Mouse (Mus musculus): ENCODE results near the gene Rbm3. TPM values are rescaled to one million over a fixed set of nuclear protein-coding genes. Genes with fewer than 3 reads are reported as not detected.
A peak's percentile ranks its signal among the peaks of the same experiment; 100 is the strongest.

Rbm3 gene
- total and polyA plus RNA-seq, 3 experiments: 750 to 1,021 TPM; not detected in 1

- Histone ChIP-seq H3K79me2 (ENCODE audit: control insufficient read depth, insufficient read depth, low read length, poor library complexity) (peaks cover 25% of the 10 kb centered on the region), H3K4me3 (ENCODE audit: control insufficient read depth in 1 of 2, insufficient read depth in 1 of 2, low read depth in 2 of 2, low read length in 2 of 2) (peak overlapping the region; percentile 27 to 29; a peak in 3 of 4 replicates), H3K27ac (ENCODE audit: control insufficient read depth, low read depth, low read length) (peak overlapping the region; percentile 99), H3K4me1 (ENCODE audit: control insufficient read depth in 1 of 2, insufficient read depth in 2 of 2, low read length in 2 of 2) (peaks cover 0 to 7% of the 10 kb centered on the region in 2 experiments; a peak in 2 of 4 replicates), H3K27me3 (ENCODE audit: control insufficient read depth in 1 of 2, insufficient read depth in 2 of 2, low read length in 2 of 2) (no peaks in the 10 kb centered on the region), H3K9me3 (replicated peaks; ENCODE audit: insufficient read depth, low read length) (no peaks in the 10 kb centered on the region), H3K36me3 (ENCODE audit: control insufficient read depth in 1 of 2, insufficient read depth in 2 of 2, low read length in 2 of 2) (peaks cover 26 to 46% of the 10 kb centered on the region in 2 experiments), H3K9ac (ENCODE audit: control insufficient read depth, low read depth, low read length, poor library complexity, severe bottlenecking) (peak overlapping the region; percentile 96)
- no peak for TF ChIP-seq MAFK (IDR thresholded peaks at IDR 0.05; ENCODE audit: borderline replicate concordance, low read depth, low read length)
- TF ChIP-seq CHD2 (IDR thresholded peaks at IDR 0.05; ENCODE audit: low read length): no peak
- TF ChIP-seq POLR2A (IDR thresholded peaks at IDR 0.05; ENCODE audit: control insufficient read depth in 1 of 2, insufficient read depth in 1 of 2, low read depth in 1 of 2, low read length in 2 of 2, poor library complexity in 1 of 2): peak in 1 of 2 experiments; percentile 31; a peak in 1 of 4 replicates
- peak; percentile 37 for TF ChIP-seq TAL1 (IDR thresholded peaks at IDR 0.05; ENCODE audit: low read length)
- TF ChIP-seq TBP (IDR thresholded peaks at IDR 0.05; ENCODE audit: low read depth, low read length): 0 out of 2 replicates have a peak, but pooled peaks have one; percentile 12
- TF ChIP-seq HCFC1 (IDR thresholded peaks at IDR 0.05; ENCODE audit: low read depth, low read length): no peak
- TF ChIP-seq POLR2AphosphoS5 (IDR thresholded peaks at IDR 0.05; ENCODE audit: borderline replicate concordance, low read depth, low read length): no peak
- peak; percentile 83 for DNase-seq (ENCODE audit: low read depth, low spot score)
These were observed 2.7 kb downstream of the Rbm3 start for GRCm38 (mm10) chrX:8142948-8143347.

DNA sequence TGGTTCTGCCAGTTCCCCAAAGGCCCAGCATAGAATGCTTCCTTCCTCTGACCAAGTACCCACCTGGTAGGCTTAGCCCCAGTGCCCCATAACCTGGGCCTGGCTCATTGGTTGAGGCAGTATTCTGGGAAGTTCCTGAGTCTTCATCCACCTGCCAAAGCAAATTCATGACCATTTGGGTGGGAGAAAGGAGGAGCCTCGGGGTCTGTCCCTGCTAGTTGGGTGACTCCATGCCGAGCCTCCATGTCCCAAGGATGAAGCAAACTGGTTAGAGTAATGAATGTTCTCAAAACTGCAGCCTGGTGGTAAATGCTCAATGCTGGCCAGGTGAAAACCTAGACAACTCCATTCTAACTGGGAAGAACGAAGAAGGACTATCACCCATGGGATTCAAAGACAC is 4.6 kb downstream of the Rbm3 start:
- Histone ChIP-seq H3K27me3 (ENCODE audit: control insufficient read depth in 1 of 2, insufficient read depth in 2 of 2, low read length in 2 of 2) (no peaks in the 10 kb centered on the region), H3K79me2 (ENCODE audit: control insufficient read depth, insufficient read depth, low read length, poor library complexity) (peaks cover 25% of the 10 kb centered on the region), H3K9me3 (replicated peaks; ENCODE audit: insufficient read depth, low read length) (no peaks in the 10 kb centered on the region), H3K36me3 (ENCODE audit: control insufficient read depth in 1 of 2, insufficient read depth in 2 of 2, low read length in 2 of 2) (peaks cover 26 to 41% of the 10 kb centered on the region in 2 experiments), H3K4me3 (ENCODE audit: control insufficient read depth in 1 of 2, insufficient read depth in 1 of 2, low read depth in 2 of 2, low read length in 2 of 2) (no peak overlapping the region), H3K9ac (ENCODE audit: control insufficient read depth, low read depth, low read length, poor library complexity, severe bottlenecking) (peak overlapping the region; percentile 0; the same call in 1 of the 2 replicates), H3K4me1 (ENCODE audit: control insufficient read depth in 1 of 2, insufficient read depth in 2 of 2, low read length in 2 of 2) (no peaks in the 10 kb centered on the region), H3K27ac (ENCODE audit: control insufficient read depth, low read depth, low read length) (peak overlapping the region; percentile 13; the same call in 1 of the 2 replicates)
- TF ChIP-seq GABPA (IDR thresholded peaks at IDR 0.05; ENCODE audit: low read depth, low read length) (no peak), NELFE (IDR thresholded peaks at IDR 0.05; ENCODE audit: low read depth, low read length) (no peak), UBTF (IDR thresholded peaks at IDR 0.05; ENCODE audit: borderline replicate concordance, insufficient read depth, low read depth, low read length) (no peak), POLR2A (IDR thresholded peaks at IDR 0.05; ENCODE audit: control insufficient read depth in 1 of 2, insufficient read depth in 1 of 2, low read depth in 1 of 2, low read length in 2 of 2, poor library complexity in 1 of 2) (peak; percentile 29 to 55; a peak in 1 of 4 replicates), MYB (IDR thresholded peaks at IDR 0.05; ENCODE audit: low read depth, low read length) (no peak), KAT2A (conservative IDR thresholded peaks at IDR 0.05; ENCODE audit: low read depth, low read length) (no peak)
- peak; percentile 41 for DNase-seq (ENCODE audit: low read depth, low spot score)

GRCm38 (mm10) chrX:8140446-8140845 is 5.2 kb downstream of the Rbm3 start:
- no peaks in the 10 kb centered on the region for H3K27me3 ChIP-seq (ENCODE audit: control insufficient read depth in 1 of 2, insufficient read depth in 2 of 2, low read length in 2 of 2)
- H3K36me3 ChIP-seq (ENCODE audit: control insufficient read depth in 1 of 2, insufficient read depth in 2 of 2, low read length in 2 of 2): peaks cover 26 to 41% of the 10 kb centered on the region in 2 experiments
- H3K79me2 ChIP-seq (ENCODE audit: control insufficient read depth, insufficient read depth, low read length, poor library complexity): peaks cover 25% of the 10 kb centered on the region
- peak; percentile 32 for DNase-seq (ENCODE audit: low read depth, low spot score)
- TF ChIP-seq MYC (IDR thresholded peaks at IDR 0.05; ENCODE audit: low read depth, low read length) (no peak), POLR2A (IDR thresholded peaks at IDR 0.05; ENCODE audit: control insufficient read depth in 1 of 2, insufficient read depth in 1 of 2, low read depth in 1 of 2, low read length in 2 of 2, poor library complexity in 1 of 2) (peak in 1 of 2 experiments; percentile 24; a peak in 1 of 4 replicates), GATA1 (IDR thresholded peaks at IDR 0.05; ENCODE audit: low read depth, low read length) (no peak), CTCF (IDR thresholded peaks at IDR 0.05 in 2 of 3, conservative IDR thresholded peaks at IDR 0.05 in 1 of 3; ENCODE audit: control insufficient read depth in 1 of 3, insufficient read depth in 1 of 3, low read depth in 2 of 3, low read length in 3 of 3, poor library complexity in 1 of 3, severe bottlenecking in 1 of 3) (no peak), ZNF384 (IDR thresholded peaks at IDR 0.05; ENCODE audit: low read depth, low read length) (no peak), UBTF (IDR thresholded peaks at IDR 0.05; ENCODE audit: borderline replicate concordance, insufficient read depth, low read depth, low read length) (no peak), POLR2AphosphoS5 (IDR thresholded peaks at IDR 0.05; ENCODE audit: borderline replicate concordance, low read depth, low read length) (peak; percentile 53; the same call in 1 of the 2 replicates), MAFK (IDR thresholded peaks at IDR 0.05; ENCODE audit: borderline replicate concordance, low read depth, low read length) (no peak)
- H3K9me3 ChIP-seq (replicated peaks; ENCODE audit: insufficient read depth, low read length): no peaks in the 10 kb centered on the region
- H3K27ac ChIP-seq (ENCODE audit: control insufficient read depth, low read depth, low read length): no peak overlapping the region
- H3K9ac ChIP-seq (ENCODE audit: control insufficient read depth, low read depth, low read length, poor library complexity, severe bottlenecking): no peak overlapping the region
- no peaks in the 10 kb centered on the region for H3K4me1 ChIP-seq (ENCODE audit: control insufficient read depth in 1 of 2, insufficient read depth in 2 of 2, low read length in 2 of 2)
- H3K4me3 ChIP-seq (ENCODE audit: control insufficient read depth in 1 of 2, insufficient read depth in 1 of 2, low read depth in 2 of 2, low read length in 2 of 2): no peak overlapping the region

All from MEL (cell line).